Mouse (Mus musculus) forebrain, embryonic 10.5 days (tissue): ENCODE results near the gene Elfn2. TPM values are rescaled to one million over a fixed set of nuclear protein-coding genes. Genes with fewer than 3 reads are reported as not detected.
A peak's percentile ranks its signal among the peaks of the same experiment; 100 is the strongest.

ENCODE experiments used
- DNase-seq: peaks from one replicate; pipeline ENCODE4 v3.0.0-alpha.2; 2017; ENCODE audit warnings: low spot score; ENCODE audit errors: extremely low spot score
- H3K27ac ChIP-seq: fragments of 300-500 bp; sonication (generic); 2 replicates; pipeline ENCODE4 v1.5.1; 2016; ENCODE audit warnings: mild to moderate bottlenecking
- H3K27me3 ChIP-seq: fragments of 300-500 bp; sonication (generic); 2 replicates; pipeline ENCODE4 v1.6.1; 2016; ENCODE audit warnings: mild to moderate bottlenecking; ENCODE audit not compliant: poor library complexity, severe bottlenecking
- H3K36me3 ChIP-seq: fragments of 300-500 bp; sonication (generic); replicated peaks from 2 replicates; pipeline ENCODE4 v1.6.1; 2016; ENCODE audit warnings: mild to moderate bottlenecking, moderate library complexity
- H3K4me1 ChIP-seq: fragments of 300-500 bp; sonication (generic); 2 replicates; pipeline ENCODE4 v1.6.1; 2016
- H3K4me3 ChIP-seq: fragments of 300-500 bp; sonication (generic); 2 replicates; pipeline ENCODE4 v1.5.1; 2016; ENCODE audit warnings: mild to moderate bottlenecking, moderate library complexity
- H3K9me3 ChIP-seq: fragments of 300-500 bp; sonication (generic); 2 replicates; pipeline ENCODE4 v1.6.1; 2016; ENCODE audit warnings: mild to moderate bottlenecking, moderate library complexity
- WGBS: fragments of 180-500 bp; shearing (Covaris S2); methylation state at CpG from one replicate; pipeline ENCODE4 v1.1.7; 2016; 5-methylcytosine and 5-hydroxymethylcytosine counted together
- polyA plus RNA-seq: library from polyadenylated mRNA; unstranded; fragments of >200 nt; fragmentation: Nextera tagmentation; extraction: Ambion mirVana; gene quantifications from 2 replicates; pipeline ENCODE4 v1.2.1, GENCODE M21; 2016

Gene Elfn2
- polyA plus RNA-seq: 0.05 and 0.15 TPM in 2 replicates

GRCm38 (mm10) chr15:78718290-78719250 is at the start of gene Elfn2:
Gene Elfn2 (minus strand): TSS chr15:78718771.
- peaks cover 35% of the 10 kb centered on the region for H3K4me1 ChIP-seq
- no peak for DNase-seq
- peaks cover 85% of the 10 kb centered on the region for H3K27me3 ChIP-seq
- 2% methylated on average over 88 of the region's 89 CpGs for WGBS
- H3K9me3 ChIP-seq: no peaks in the 10 kb centered on the region
- H3K4me3 ChIP-seq: peak within 1 kb of the TSS; percentile 63
- no peaks in the 10 kb centered on the region for H3K36me3 ChIP-seq
- peak within 1 kb of the TSS; percentile 68 for H3K27ac ChIP-seq

- Histone ChIP-seq H3K4me1 (peaks cover 39% of the 10 kb centered on the region), H3K9me3 (no peaks in the 10 kb centered on the region), H3K27me3 (no peaks in the 10 kb centered on the region), H3K36me3 (peaks cover 97% of the 10 kb centered on the region), H3K27ac (peak overlapping the region; percentile 65; the same call in 1 of the 2 replicates), H3K4me3 (no peak overlapping the region)
- no peak for DNase-seq
- WGBS: 87% methylated on average over 5 of the region's 5 CpGs
Observed at GRCm38 (mm10) chr15:78763704-78764103, 45.1 kb upstream of the Elfn2 start.

DNA sequence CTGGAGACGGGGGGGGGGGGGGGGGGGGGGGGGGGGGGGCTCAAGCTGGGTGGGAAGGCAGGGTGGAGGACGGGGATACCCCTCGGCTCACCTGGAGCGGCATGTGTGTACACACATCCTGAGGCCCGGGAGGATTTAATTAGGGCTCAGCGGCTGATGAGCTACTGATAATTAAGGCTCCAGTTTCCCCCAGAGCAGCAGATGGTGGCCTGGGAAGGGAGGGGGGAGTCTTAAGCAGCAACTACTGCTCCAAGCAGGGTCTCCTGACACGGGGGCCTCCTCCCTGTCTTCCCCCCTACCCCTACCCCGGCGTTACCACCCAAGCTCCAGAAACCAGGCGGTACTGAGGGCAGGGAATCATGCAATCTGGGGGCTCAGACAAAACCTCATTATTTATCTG is 44.6 kb upstream of the Elfn2 start:
- DNase-seq: no peak
- H3K9me3 ChIP-seq: no peaks in the 10 kb centered on the region
- H3K4me1 ChIP-seq: peaks cover 37% of the 10 kb centered on the region
- WGBS: 51% methylated on average over 9 of the region's 10 CpGs
- peak overlapping the region; percentile 65; the same call in 1 of the 2 replicates for H3K27ac ChIP-seq
- H3K27me3 ChIP-seq: no peaks in the 10 kb centered on the region
- H3K36me3 ChIP-seq: peaks cover 97% of the 10 kb centered on the region
- no peak overlapping the region for H3K4me3 ChIP-seq

DNA sequence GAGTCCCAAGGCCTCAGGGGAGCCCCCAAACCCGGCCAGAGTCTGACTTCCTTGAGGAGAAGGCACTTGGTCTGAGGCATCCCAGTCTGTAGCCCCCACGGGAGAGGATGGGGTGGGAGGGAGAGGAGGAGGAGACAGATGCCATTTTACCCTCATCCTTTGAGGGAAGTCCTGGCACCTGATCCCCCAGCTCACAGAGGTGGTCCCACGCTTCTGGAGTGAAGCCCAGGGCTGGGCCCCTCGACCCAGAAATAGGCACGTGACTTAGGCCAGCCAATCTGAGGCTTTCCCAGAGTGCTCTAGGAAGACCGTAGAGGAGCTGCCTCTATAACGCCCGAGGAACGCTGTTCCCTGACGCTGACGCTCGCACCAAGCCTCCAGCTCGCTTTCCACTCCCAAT is 42.5 kb upstream of the Elfn2 start:
- Histone ChIP-seq H3K4me3 (no peak overlapping the region), H3K9me3 (no peaks in the 10 kb centered on the region), H3K36me3 (peaks cover 97% of the 10 kb centered on the region), H3K4me1 (peaks cover 34% of the 10 kb centered on the region), H3K27me3 (no peaks in the 10 kb centered on the region), H3K27ac (0 out of 2 replicates have a peak overlapping the region, but pooled peaks have one; percentile 4)
- no peak for DNase-seq
- 93% methylated on average over 13 of the region's 13 CpGs for WGBS

DNA sequence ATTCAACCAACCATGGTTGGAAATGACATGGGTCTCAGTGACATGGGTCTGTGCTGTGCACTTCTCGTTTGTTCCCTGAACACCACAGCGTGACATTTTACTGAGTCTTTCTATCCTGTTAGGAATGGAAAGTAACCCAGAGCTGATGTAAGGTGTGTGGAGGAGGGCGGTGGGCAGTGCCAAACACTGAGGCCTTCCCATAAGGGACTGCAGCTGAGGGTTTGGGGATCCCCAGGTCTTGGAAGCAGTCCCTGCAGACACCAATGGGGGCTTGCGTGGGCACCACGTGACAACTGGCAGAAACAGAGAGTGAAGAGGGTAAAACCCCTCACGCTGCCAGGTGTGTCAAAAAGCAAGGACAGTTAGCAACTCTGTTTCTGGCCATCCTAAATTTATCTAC is 39.6 kb upstream of the Elfn2 start:
- peaks cover 78% of the 10 kb centered on the region for H3K36me3 ChIP-seq
- H3K4me1 ChIP-seq: peaks cover 38% of the 10 kb centered on the region
- 89% methylated on average over 6 of the region's 6 CpGs for WGBS
- no peak for DNase-seq
- no peak overlapping the region for H3K4me3 ChIP-seq
- H3K9me3 ChIP-seq: no peaks in the 10 kb centered on the region
- H3K27ac ChIP-seq: no peak overlapping the region
- H3K27me3 ChIP-seq: no peaks in the 10 kb centered on the region

GRCm38 (mm10) chr15:78755966-78756725 is 37.6 kb upstream of the Elfn2 start:
- no peaks in the 10 kb centered on the region for H3K9me3 ChIP-seq
- no peak for DNase-seq
- H3K4me3 ChIP-seq: no peak overlapping the region
- H3K27me3 ChIP-seq: no peaks in the 10 kb centered on the region
- H3K4me1 ChIP-seq: peaks cover 31% of the 10 kb centered on the region
- 0 out of 2 replicates have a peak overlapping the region, but pooled peaks have one; percentile 11 for H3K27ac ChIP-seq
- peaks cover 61% of the 10 kb centered on the region for H3K36me3 ChIP-seq
- 89% methylated on average over 12 of the region's 12 CpGs for WGBS

DNA sequence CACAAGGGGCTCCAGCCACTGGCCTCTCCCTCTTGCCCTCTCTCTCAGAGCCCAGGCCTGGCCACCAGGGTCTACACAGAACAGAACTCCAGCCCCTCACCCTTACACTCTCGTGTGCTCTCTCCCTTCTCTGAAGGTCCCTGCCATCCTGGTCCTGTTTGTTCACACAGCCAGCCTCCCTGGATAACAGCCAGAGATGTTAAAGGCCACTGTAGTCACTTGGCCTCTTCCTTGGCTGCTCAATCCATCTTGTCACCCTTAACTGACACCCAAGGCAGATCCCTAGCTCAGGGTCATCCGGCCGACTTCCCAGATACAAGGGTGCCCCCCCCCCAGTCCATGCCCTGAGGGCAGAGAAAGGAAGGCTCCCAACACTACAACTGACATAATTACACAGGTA is 36.7 kb upstream of the Elfn2 start:
- no peak for DNase-seq
- Histone ChIP-seq H3K4me1 (peaks cover 40% of the 10 kb centered on the region), H3K27ac (peak overlapping the region; percentile 56), H3K9me3 (no peaks in the 10 kb centered on the region), H3K4me3 (no peak overlapping the region), H3K36me3 (peaks cover 52% of the 10 kb centered on the region), H3K27me3 (no peaks in the 10 kb centered on the region)
- WGBS: 84% methylated on average over 3 of the region's 3 CpGs

- Histone ChIP-seq H3K36me3 (peaks cover 41% of the 10 kb centered on the region), H3K27ac (peak overlapping the region; percentile 56; the same call in 1 of the 2 replicates), H3K4me3 (no peak overlapping the region), H3K27me3 (no peaks in the 10 kb centered on the region), H3K9me3 (no peaks in the 10 kb centered on the region), H3K4me1 (peaks cover 41% of the 10 kb centered on the region)
- no peak for DNase-seq
- 85% methylated on average over 5 of the region's 5 CpGs for WGBS
Observed at GRCm38 (mm10) chr15:78754144-78754543, 35.6 kb upstream of the Elfn2 start.

GRCm38 (mm10) chr15:78752991-78753390 is 34.4 kb upstream of the Elfn2 start:
- H3K4me1 ChIP-seq: peaks cover 41% of the 10 kb centered on the region
- no peak for DNase-seq
- H3K27me3 ChIP-seq: no peaks in the 10 kb centered on the region

GRCm38 (mm10) chr15:78750608-78751350 is 32.2 kb upstream of the Elfn2 start:
- WGBS: 61% methylated on average over 6 of the region's 6 CpGs
- peaks cover 7% of the 10 kb centered on the region; the same call in 1 of the 2 replicates for H3K36me3 ChIP-seq
- no peaks in the 10 kb centered on the region for H3K27me3 ChIP-seq
- H3K9me3 ChIP-seq: no peaks in the 10 kb centered on the region
- DNase-seq: no peak
- H3K4me3 ChIP-seq: no peak overlapping the region
- peaks cover 35% of the 10 kb centered on the region for H3K4me1 ChIP-seq
- H3K27ac ChIP-seq: no peak overlapping the region

More at GRCm38 (mm10) chr15:78752991-78753390, 34.4 kb upstream of the Elfn2 start:
- Histone ChIP-seq H3K36me3 (peaks cover 29% of the 10 kb centered on the region), H3K27ac (no peak overlapping the region), H3K9me3 (no peaks in the 10 kb centered on the region), H3K4me3 (no peak overlapping the region)

DNA sequence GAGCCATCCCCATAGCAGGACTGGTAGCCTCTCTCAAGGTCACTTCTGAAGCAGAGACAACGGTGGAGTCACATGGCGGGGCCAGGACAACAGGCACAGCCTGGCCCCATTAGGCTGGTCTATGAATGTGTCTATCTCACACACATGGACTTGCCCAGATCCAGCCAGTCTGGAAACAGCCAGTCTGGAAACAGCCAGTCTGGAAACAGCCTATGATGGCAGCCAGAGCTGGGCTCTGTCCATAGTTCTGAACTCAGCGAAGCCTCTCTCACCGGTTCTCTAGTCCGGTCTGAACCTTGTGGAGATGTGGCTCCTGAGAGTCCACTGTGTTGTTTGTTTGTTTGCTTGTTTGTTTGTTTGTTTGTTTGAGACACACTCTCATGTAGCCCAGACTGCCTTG is 31.3 kb upstream of the Elfn2 start:
- no peak for DNase-seq
- WGBS: 63% methylated on average over 5 of the region's 5 CpGs

DNA sequence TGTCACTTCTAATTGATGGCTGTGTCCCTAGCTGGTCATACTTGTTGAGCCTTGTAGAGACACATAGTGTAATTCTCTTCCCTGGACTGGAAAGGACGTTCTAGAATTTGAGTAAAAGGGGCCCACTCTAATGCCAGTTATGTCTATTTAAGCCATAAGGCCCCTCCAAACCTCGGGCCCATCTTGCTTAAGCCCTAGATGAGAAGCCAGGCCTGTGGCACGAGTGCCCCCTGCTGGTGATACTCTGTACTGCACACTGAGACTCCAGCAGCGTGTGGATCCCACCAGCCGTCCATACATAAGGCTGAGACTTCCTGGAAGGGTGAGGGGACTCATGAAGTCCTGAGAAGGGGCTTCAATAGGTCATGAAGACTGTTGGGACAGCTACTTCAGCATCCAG is 25.6 kb upstream of the Elfn2 start:
- no peaks in the 10 kb centered on the region for H3K27me3 ChIP-seq
- peaks cover 10% of the 10 kb centered on the region for H3K4me1 ChIP-seq
- WGBS: 1% methylated on average over 5 of the region's 5 CpGs
- H3K27ac ChIP-seq: no peak overlapping the region
- H3K4me3 ChIP-seq: no peak overlapping the region
- H3K36me3 ChIP-seq: no peaks in the 10 kb centered on the region
- DNase-seq: peak; percentile 85
- no peaks in the 10 kb centered on the region for H3K9me3 ChIP-seq

More for the DNA sequence above, 31.3 kb upstream of the Elfn2 start:
- H3K36me3 ChIP-seq: peaks cover 1% of the 10 kb centered on the region; the same call in 1 of the 2 replicates
- H3K27ac ChIP-seq: no peak overlapping the region
- no peaks in the 10 kb centered on the region for H3K27me3 ChIP-seq
- peaks cover 27% of the 10 kb centered on the region for H3K4me1 ChIP-seq
- no peak overlapping the region for H3K4me3 ChIP-seq
- H3K9me3 ChIP-seq: no peaks in the 10 kb centered on the region
